Mouse (Mus musculus): ENCODE data around the gene Paqr9. TPM values are rescaled to one million over a fixed set of nuclear protein-coding genes. Genes with fewer than 3 reads are reported as not detected.

The Paqr9 gene
- total and polyA plus RNA-seq, 2 experiments from 2014 or later = 5.9 to 22.3 TPM

GRCm38 (mm10) chr9:95555233-95555740 lies 4.2 kb upstream of the Paqr9 start:
- no peak for DNase-seq (ENCODE audit: low spot score)
- H3K27me3 ChIP-seq (ENCODE audit: insufficient read depth, low read length) = no peaks in the 10 kb centered on the region
- no peaks in the 10 kb centered on the region for H3K36me3 ChIP-seq (ENCODE audit: insufficient read depth, low read length)
- H3K9ac ChIP-seq (replicated peaks; ENCODE audit: low read length) = no peak overlapping the region
- 61% methylated on average over 5 of the region's 5 CpGs for WGBS
- H3K9me3 ChIP-seq (ENCODE audit: low read length) = no peaks in the 10 kb centered on the region
- no peak overlapping the region for H3K27ac ChIP-seq
- TF ChIP-seq CTCF (IDR thresholded peaks at IDR 0.05; ENCODE audit: low read depth) = no peak
- no peak overlapping the region for H3K4me3 ChIP-seq (ENCODE audit: low read length)
- no peak overlapping the region for H3K4me2 ChIP-seq (ENCODE audit: low read depth, low read length)
- ATAC-seq = no peak
- H3K4me1 ChIP-seq (ENCODE audit: insufficient read depth, low read length) = 0 out of 2 replicates have a peak, but pooled peaks cover 5% of the 10 kb centered on the region

- 0 out of 2 replicates have a peak, but pooled peaks cover 7% of the 10 kb centered on the region for H3K4me1 ChIP-seq (ENCODE audit: insufficient read depth, low read length)
- ATAC-seq (no peak), DNase-seq (ENCODE audit: low spot score) (no peak)
- H3K9ac ChIP-seq (replicated peaks; ENCODE audit: low read length) = no peak overlapping the region
- no peaks in the 10 kb centered on the region for H3K9me3 ChIP-seq (ENCODE audit: low read length)
- H3K36me3 ChIP-seq (ENCODE audit: insufficient read depth, low read length) = no peaks in the 10 kb centered on the region
- no peak overlapping the region for H3K4me3 ChIP-seq (ENCODE audit: low read length)
- no peak overlapping the region for H3K4me2 ChIP-seq (ENCODE audit: low read depth, low read length)
- no peaks in the 10 kb centered on the region for H3K27me3 ChIP-seq (ENCODE audit: insufficient read depth, low read length)
- WGBS = 91% methylated on average over 4 of the region's 4 CpGs
- H3K27ac ChIP-seq = no peak overlapping the region
- no peak for TF ChIP-seq CTCF (IDR thresholded peaks at IDR 0.05; ENCODE audit: low read depth)
Measured at GRCm38 (mm10) chr9:95556067-95556512, 3.4 kb upstream of the Paqr9 start.

- no peak overlapping the region for H3K4me3 ChIP-seq (ENCODE audit: low read length)
- no peak overlapping the region for H3K9ac ChIP-seq (replicated peaks; ENCODE audit: low read length)
- 73% methylated on average over 6 of the region's 6 CpGs for WGBS
- no peaks in the 10 kb centered on the region for H3K36me3 ChIP-seq (ENCODE audit: insufficient read depth, low read length)
- no peaks in the 10 kb centered on the region for H3K27me3 ChIP-seq (ENCODE audit: insufficient read depth, low read length)
- TF ChIP-seq CTCF (IDR thresholded peaks at IDR 0.05; ENCODE audit: low read depth) = no peak
- H3K27ac ChIP-seq = no peak overlapping the region
- no peak for ATAC-seq
- DNase-seq (ENCODE audit: low spot score) = no peak
- H3K4me2 ChIP-seq (ENCODE audit: low read depth, low read length) = no peak overlapping the region
- no peaks in the 10 kb centered on the region for H3K9me3 ChIP-seq (ENCODE audit: low read length)
- peaks cover 10% of the 10 kb centered on the region; the same call in 1 of the 2 replicates for H3K4me1 ChIP-seq (ENCODE audit: insufficient read depth, low read length)
Measured at GRCm38 (mm10) chr9:95557722-95558121, 1.7 kb upstream of the Paqr9 start.

- peak overlapping the region; percentile 89 for H3K4me2 ChIP-seq (ENCODE audit: low read depth, low read length)
- peak overlapping the region; percentile 79; the same call in 1 of the 2 replicates for H3K27ac ChIP-seq
- 7% methylated on average over 11 of the region's 11 CpGs for WGBS
- no peaks in the 10 kb centered on the region for H3K36me3 ChIP-seq (ENCODE audit: insufficient read depth, low read length)
- H3K9ac ChIP-seq (replicated peaks; ENCODE audit: low read length) = peak overlapping the region; percentile 77
- DNase-seq (ENCODE audit: low spot score) (no peak), ATAC-seq (no peak)
- H3K4me3 ChIP-seq (ENCODE audit: low read length) = peak overlapping the region; percentile 67
- TF ChIP-seq CTCF (IDR thresholded peaks at IDR 0.05; ENCODE audit: low read depth) = no peak
- peaks cover 10% of the 10 kb centered on the region; the same call in 1 of the 2 replicates for H3K4me1 ChIP-seq (ENCODE audit: insufficient read depth, low read length)
- H3K27me3 ChIP-seq (ENCODE audit: insufficient read depth, low read length) = no peaks in the 10 kb centered on the region
- H3K9me3 ChIP-seq (ENCODE audit: low read length) = no peaks in the 10 kb centered on the region
Measured at GRCm38 (mm10) chr9:95558726-95559058, 765 bp upstream of the Paqr9 start.

GRCm38 (mm10) chr9:95559936-95560735 lies 679 bp downstream of the Paqr9 start:
- peaks cover 10% of the 10 kb centered on the region; the same call in 1 of the 2 replicates for H3K4me1 ChIP-seq (ENCODE audit: insufficient read depth, low read length)
- no peaks in the 10 kb centered on the region for H3K36me3 ChIP-seq (ENCODE audit: insufficient read depth, low read length)
- peak overlapping the region; percentile 79 for H3K27ac ChIP-seq
- ATAC-seq (peak; percentile 81), DNase-seq (ENCODE audit: low spot score) (peak; percentile 72)
- 13% methylated on average over 70 of the region's 78 CpGs for WGBS
- H3K27me3 ChIP-seq (ENCODE audit: insufficient read depth, low read length) = no peaks in the 10 kb centered on the region
- peak overlapping the region; percentile 89 for H3K4me2 ChIP-seq (ENCODE audit: low read depth, low read length)
- no peak for TF ChIP-seq CTCF (IDR thresholded peaks at IDR 0.05; ENCODE audit: low read depth)
- peak overlapping the region; percentile 67 for H3K4me3 ChIP-seq (ENCODE audit: low read length)
- no peaks in the 10 kb centered on the region for H3K9me3 ChIP-seq (ENCODE audit: low read length)
- H3K9ac ChIP-seq (replicated peaks; ENCODE audit: low read length) = peak overlapping the region; percentile 77

GRCm38 (mm10) chr9:95564047-95564446 lies 4.6 kb downstream of the Paqr9 start:
- no peak for ATAC-seq
- H3K9me3 ChIP-seq (ENCODE audit: low read length) = no peaks in the 10 kb centered on the region
- H3K27ac ChIP-seq = no peak overlapping the region
- H3K36me3 ChIP-seq (ENCODE audit: insufficient read depth, low read length) = no peaks in the 10 kb centered on the region
- WGBS = 78% methylated on average over 4 of the region's 4 CpGs
- H3K4me3 ChIP-seq (ENCODE audit: low read length) = no peak overlapping the region
- DNase-seq (ENCODE audit: low spot score) = no peak
- H3K9ac ChIP-seq (replicated peaks; ENCODE audit: low read length) = no peak overlapping the region
- H3K27me3 ChIP-seq (ENCODE audit: insufficient read depth, low read length) = no peaks in the 10 kb centered on the region
- no peak for TF ChIP-seq CTCF (IDR thresholded peaks at IDR 0.05; ENCODE audit: low read depth)
- peaks cover 14% of the 10 kb centered on the region; the same call in 1 of the 2 replicates for H3K4me1 ChIP-seq (ENCODE audit: insufficient read depth, low read length)
- no peak overlapping the region for H3K4me2 ChIP-seq (ENCODE audit: low read depth, low read length)

GRCm38 (mm10) chr9:95566394-95566793 lies 6.9 kb downstream of the Paqr9 start:
- no peak overlapping the region for H3K4me3 ChIP-seq (ENCODE audit: low read length)
- H3K9ac ChIP-seq (replicated peaks; ENCODE audit: low read length) = no peak overlapping the region
- H3K4me1 ChIP-seq (ENCODE audit: insufficient read depth, low read length) = peaks cover 7% of the 10 kb centered on the region; the same call in 1 of the 2 replicates
- H3K27me3 ChIP-seq (ENCODE audit: insufficient read depth, low read length) = no peaks in the 10 kb centered on the region
- TF ChIP-seq CTCF (IDR thresholded peaks at IDR 0.05; ENCODE audit: low read depth) = no peak
- no peaks in the 10 kb centered on the region for H3K36me3 ChIP-seq (ENCODE audit: insufficient read depth, low read length)
- no peak for DNase-seq (ENCODE audit: low spot score)
- H3K4me2 ChIP-seq (ENCODE audit: low read depth, low read length) = no peak overlapping the region
- no peaks in the 10 kb centered on the region for H3K9me3 ChIP-seq (ENCODE audit: low read length)
- WGBS = 87% methylated on average over 10 of the region's 10 CpGs
- H3K27ac ChIP-seq = no peak overlapping the region
- ATAC-seq = no peak

All from hindbrain, postnatal 0 days (tissue).